Mouse (Mus musculus): Measurements from ENCODE around the gene Mymk.

Gene Mymk

GRCm38 (mm10) chr2:27071978-27072377 lies at the start of gene Mymk:
Gene Mymk (minus strand): TSS chr2:27072179.
- DNase-seq (ENCODE audit: low spot score in 2 of 2) = no peak

GRCm38 (mm10) chr2:27120241-27120641 lies 48.3 kb upstream of the Mymk start:
- DNase-seq (ENCODE audit: low spot score in 2 of 2) = peak; percentile 39 to 73

DNA sequence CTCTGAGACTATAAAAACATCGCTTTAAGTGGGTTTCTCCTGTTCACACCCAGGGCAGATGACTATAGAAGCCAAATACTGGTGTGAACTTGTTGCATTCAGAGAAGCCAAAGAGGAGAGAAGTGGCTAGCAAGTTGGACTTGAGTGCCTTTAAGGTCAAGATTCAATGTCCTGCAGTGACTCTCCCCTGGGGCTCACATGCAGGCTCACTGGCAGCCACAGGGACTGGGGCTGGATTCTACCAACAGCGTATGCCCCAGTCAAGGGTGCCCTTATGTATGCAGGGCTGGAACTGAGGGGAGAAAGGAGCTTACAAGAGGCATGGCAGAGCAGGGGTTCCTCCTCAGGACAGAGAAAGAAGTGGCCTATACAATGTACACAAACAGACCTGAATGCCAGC lies 47.8 kb upstream of the Mymk start:
- no peak for DNase-seq (ENCODE audit: low spot score in 2 of 2)

- no peak for DNase-seq (ENCODE audit: low spot score in 2 of 2)
These were observed 46.5 kb upstream of the Mymk start for GRCm38 (mm10) chr2:27118452-27118851.

DNA sequence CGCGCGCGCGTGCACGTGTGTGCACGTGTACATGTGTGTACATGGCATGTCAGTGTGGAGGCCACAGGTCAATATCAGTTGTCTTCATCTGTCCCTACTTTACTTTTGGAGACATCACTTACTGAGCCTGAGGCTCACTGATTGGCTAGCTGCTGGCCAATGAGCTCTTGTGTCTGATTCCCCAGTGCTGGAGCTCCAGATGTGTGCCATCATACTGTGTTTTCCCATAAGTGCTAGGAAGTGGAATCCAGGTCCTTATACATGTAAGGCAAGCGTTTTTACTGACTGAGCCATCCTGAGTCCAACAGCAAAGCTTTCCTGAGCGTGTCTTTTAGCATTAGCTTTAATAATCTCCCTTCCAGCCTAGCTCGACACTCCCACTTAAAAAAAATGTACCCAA lies 42.2 kb upstream of the Mymk start:
- DNase-seq (ENCODE audit: low spot score in 2 of 2) = no peak

DNA sequence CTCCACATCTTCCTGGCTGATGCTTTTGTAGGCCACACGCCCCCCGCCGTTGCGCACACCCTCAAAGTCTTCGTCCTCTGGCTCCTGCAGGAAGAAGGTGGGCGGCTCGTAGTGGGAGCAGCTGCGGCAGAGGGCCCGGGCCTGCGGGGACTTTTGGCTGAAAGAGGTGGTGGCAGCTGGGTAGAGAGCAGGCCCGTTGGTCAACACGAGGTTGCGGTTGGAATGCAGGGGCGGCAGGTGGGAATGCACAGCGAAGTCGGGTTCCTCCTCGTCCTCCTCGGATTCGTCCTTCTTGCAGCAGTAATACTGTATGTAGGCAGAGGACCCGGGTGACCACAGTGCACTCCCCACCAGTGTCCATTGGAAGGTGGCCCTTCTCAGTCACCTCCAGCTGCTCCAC lies 40.6 kb upstream of the Mymk start:
- DNase-seq (ENCODE audit: low spot score in 2 of 2) = no peak

DNA sequence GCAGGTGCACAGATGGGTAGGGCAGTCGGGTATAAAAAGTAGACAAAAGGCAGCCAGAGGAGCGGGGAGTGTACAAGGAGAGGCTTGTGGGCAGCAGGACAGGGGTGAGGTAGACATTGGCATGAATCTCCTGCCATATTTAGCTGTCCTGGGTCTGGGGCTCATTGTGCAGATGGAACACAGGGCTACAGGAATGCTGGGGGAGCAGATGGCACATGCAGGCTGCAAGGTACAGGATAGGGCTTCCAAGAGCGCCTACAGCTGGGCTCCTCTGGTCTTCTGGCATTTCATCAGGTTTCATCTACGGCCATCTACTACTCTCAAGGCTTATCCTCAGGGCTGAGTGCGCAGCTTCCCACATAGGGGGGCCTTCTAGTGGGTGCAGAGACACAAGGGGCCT lies 37.1 kb upstream of the Mymk start:
- DNase-seq (ENCODE audit: low spot score in 2 of 2) = peak in 1 of 2 experiments; percentile 34

- no peak for DNase-seq (ENCODE audit: low spot score in 2 of 2)
These were observed 36.2 kb upstream of the Mymk start for GRCm38 (mm10) chr2:27108144-27108543.

DNA sequence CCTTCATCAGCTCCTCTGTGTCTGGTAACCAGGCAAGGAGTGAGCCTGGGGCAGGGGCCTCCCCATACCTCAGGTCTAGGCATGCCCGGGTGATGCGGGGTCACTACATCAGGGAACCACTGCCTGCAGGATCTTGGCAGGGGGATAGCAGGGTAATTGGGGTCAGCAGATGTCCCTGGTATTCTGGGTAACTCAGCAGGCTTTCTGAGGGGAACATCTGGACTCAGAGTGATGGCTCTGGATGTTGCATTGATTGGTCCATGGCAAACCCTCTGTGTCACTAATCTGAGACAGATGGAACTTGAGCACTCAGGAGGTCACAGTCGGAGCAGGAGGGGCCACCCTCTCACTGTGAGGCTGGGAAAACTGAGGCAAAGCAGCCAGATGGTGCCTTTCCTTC lies 34.8 kb upstream of the Mymk start:
- no peak for DNase-seq (ENCODE audit: low spot score in 2 of 2)

- DNase-seq (ENCODE audit: low spot score in 2 of 2) = no peak
These were observed 31.6 kb upstream of the Mymk start for GRCm38 (mm10) chr2:27103554-27103953.

DNA sequence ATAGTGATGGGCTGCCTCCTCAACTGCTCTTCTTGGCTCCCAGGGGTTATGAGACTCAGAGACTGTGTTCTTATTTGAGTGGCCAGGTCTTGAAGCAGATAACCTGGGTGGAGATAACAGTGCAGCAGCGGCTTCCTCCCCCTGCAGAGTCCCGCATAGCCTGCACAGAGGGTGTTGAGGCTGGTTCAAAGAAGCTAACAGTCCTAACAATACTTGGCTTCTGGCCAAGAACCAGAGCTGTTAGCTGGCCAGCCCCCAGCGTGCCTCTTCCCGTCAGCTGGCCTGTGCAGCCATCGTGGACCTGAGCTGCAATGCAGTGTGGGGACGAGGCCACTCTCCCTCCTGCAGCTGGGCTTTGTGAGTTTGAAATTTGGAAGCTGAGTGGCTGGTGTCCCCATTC lies 25.8 kb upstream of the Mymk start:
- DNase-seq (ENCODE audit: low spot score in 2 of 2) = peak in 1 of 2 experiments; percentile 30

DNA sequence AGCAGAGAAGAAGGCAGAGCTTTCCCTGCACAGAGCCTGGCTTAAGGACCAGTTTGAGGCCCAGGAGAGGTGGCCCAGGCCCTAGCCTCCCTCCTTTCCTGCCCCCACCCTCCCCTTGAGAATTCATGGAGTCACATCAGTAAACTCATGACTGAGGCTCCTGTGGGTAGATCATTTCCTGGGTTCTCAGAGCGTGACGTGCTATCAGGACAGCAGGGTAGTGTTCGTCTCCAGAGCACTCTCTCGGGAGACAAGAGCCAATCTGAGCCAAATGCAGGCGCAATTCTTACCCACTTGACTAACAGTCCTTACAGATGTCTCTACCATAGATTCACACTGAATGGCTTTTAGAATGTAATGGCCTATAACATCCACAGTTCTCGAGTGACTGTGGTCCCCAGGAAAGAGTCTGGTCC lies 25.3 kb upstream of the Mymk start:
- DNase-seq (ENCODE audit: low spot score in 2 of 2) = no peak

GRCm38 (mm10) chr2:27096341-27096981 lies 24.5 kb upstream of the Mymk start:
- no peak for DNase-seq (ENCODE audit: low spot score in 2 of 2)

DNA sequence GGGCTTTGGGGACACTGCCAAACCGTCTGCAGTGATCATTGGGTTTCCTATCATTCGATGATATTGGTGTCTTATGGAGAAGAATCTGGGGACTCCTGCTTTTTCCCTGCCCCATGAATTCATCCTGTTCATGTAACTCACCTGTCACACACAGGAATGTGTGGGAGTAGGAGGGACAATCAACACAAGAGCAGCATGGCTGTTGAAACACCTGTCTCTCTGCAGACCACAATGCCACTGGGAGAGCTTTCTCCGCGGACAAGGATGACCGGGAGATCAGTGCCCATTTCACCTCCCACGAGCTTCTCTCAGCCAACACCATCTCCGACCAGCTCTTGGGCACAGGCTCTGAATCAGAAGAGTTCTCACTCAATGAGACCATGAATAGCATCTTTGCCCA lies 23.2 kb upstream of the Mymk start:
- DNase-seq (ENCODE audit: low spot score in 2 of 2) = no peak

- DNase-seq (ENCODE audit: low spot score in 2 of 2) = no peak
These were observed 17.3 kb upstream of the Mymk start for GRCm38 (mm10) chr2:27089238-27089637.

- DNase-seq (ENCODE audit: low spot score in 2 of 2) = no peak
These were observed 16.7 kb upstream of the Mymk start for GRCm38 (mm10) chr2:27088700-27089099.

- DNase-seq (ENCODE audit: low spot score in 2 of 2) = peak in 1 of 2 experiments; percentile 44
These were observed 16.2 kb upstream of the Mymk start for GRCm38 (mm10) chr2:27088071-27088644.

DNA sequence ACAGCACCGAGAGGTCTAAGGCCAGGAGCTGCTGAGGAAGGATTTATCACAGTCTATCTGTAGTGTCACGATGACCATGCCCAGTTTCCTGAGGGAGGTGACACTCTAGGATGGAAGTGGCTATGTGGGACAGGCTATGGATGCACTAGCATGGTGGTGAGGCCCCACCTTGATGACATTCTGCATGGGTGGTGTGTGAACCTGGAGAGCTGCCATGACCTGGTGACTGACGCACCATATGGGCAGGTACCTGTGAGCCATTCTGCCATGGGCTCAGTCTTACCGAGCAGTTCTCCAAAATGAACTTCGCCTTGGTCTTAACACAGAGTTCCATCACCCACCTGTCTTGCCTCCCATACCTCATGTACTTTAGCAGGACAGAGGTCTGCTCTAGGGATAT lies 15.6 kb upstream of the Mymk start:
- DNase-seq (ENCODE audit: low spot score in 2 of 2) = no peak

GRCm38 (mm10) chr2:27086483-27087010 lies 14.6 kb upstream of the Mymk start:
- no peak for DNase-seq (ENCODE audit: low spot score in 2 of 2)

DNA sequence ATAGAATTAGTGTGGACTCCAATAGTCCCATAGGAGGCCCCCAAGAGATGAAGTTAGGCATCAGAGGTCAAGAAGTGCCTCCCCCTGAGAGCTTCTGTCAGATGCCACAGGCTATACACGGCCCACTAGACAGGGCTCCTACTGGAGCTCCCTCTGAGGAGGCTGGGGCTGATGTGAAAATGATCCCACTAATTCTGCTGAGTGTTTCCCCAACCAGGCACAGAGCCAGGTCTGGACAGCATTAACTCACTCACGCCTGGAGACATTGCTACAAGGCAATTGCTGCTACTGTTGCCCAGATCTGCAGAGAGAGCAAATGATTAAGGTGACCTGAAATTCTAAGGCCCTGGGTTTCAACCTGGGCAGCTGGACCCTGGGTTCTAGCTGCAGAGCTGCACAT lies 13.8 kb upstream of the Mymk start:
- DNase-seq (ENCODE audit: low spot score in 2 of 2) = no peak

DNA sequence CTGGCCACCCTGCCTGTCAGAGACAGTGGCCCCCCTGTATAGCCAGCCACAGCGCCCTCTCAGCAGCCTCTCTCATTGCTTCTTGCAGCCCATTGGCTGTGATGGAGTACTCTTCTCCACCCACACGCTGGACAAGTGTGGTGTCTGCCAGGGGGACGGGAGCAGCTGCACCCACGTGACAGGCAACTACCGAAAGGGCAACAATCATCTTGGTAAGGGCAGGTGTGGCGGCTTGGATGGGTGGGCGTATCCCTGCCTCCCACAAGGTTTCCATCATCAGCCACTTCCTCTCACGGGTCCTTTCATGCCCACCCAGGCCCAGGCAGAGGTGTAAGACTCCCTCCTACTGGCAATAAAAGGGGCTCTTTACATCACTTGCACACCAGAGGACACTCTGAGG lies 13.0 kb upstream of the Mymk start:
- DNase-seq (ENCODE audit: low spot score in 2 of 2) = no peak

DNA sequence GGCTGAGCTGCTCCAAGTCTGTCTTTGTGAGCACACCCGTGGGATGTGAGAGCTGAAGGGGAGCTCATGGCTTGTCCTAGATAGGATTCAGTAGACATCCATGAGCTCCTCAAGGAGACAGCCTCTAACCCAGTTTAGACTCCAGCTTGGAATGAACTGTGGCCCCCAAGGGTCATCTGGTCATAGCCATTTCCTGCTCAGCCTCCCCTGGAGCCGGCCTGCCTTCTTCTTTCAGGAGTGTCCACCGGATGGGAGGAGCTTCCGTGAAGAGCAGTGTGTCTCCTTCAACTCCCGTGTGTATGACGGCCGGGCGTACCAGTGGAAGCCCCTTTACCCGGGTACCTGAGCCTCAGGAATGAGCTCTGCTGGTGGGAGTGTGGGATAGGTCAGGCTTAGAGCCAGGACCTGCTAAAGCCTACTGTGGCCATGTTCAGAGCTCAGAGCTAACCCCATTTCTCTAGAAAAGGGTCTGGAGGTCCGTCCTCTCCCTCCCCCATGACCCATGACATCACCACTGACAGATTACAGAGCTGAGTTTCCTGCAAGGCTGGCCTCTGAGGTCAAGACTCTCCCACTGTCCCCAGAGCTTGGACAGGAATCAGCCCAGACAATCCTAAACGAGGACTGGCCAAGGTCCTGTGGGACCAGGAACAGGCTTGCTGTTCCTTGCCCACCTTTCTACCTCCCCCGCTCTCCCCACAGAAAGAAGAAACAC lies 11.9 kb upstream of the Mymk start:
- DNase-seq (ENCODE audit: low spot score in 2 of 2) = no peak

DNA sequence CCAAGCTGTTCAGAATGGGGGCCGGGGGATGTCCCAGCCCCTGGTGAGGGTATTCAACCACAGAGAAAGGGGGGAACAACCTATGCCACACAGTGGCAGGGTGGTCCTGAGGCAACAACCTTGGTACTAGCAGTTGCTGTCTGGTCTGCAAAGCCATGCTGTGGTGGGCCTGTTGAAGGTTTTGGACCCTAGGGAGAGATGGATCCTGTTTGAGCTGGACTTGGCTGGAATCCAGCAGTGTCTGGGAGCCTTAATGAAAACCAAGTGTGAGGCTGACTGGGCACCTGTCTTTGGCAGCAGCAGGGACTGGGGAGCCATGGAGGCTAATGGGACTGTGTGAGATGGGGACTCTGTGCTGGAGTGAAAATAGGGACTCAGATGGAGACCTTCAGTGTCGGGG lies 7.7 kb upstream of the Mymk start:
- DNase-seq (ENCODE audit: low spot score in 2 of 2) = peak in 1 of 2 experiments; percentile 38

Measured in cerebellum, postnatal 4 days (tissue).